Comparison of ENCODE assay signal across 27 mouse cellular contexts in the genomic region with DNA sequence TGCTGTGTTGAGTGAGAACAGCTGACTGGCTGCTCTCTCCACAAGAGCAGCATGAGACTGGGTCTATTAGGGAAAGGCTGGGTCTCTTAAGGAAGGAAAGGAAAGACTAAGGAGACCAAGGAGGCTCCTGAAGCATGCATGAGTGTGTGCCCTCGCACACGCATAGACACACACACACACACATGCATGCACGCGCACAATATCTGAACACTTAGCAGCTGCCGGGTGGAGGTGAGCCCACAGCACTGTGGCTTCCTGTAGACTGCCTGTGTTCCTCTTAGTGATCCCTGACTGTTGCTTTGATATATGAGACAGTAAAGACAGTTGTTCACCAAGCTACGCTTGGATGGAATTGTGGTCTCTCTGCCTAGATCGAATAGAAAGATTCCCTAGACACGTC.
A peak's percentile ranks its signal among the peaks of the same experiment; 100 is the strongest.
DNase-seq lines count a peak whose midpoint lies in the region; ATAC-seq lines count a peak whose summit lies in the region.
"Had no signal": no experiment of that assay in that cellular context is flagged by ENCODE, and none has a peak within 500 bp of the region (broad histone marks: within the 10 kb centered on the region; RNA-seq: fewer than 3 reads in every experiment).

No protein-coding gene starts in this region.

- H3K4me1 ChIP-seq in kidney, embryonic 16.5 days (ENCODE audit: insufficient read depth, low read length) = no peaks in the 10 kb centered on the region
- H3K4me1 ChIP-seq: embryonic facial prominence, embryonic 13.5 days; forebrain, embryonic 12.5 days; forebrain, embryonic 15.5 days; heart, embryonic 12.5 days; heart, embryonic 15.5 days had no signal

- peak; percentile 5 for DNase-seq in thymus, postnatal 0 days (ENCODE audit: low spot score)
- no peak for DNase-seq in thymus, adult 18-20 months
- DNase-seq in layer of hippocampus, adult 18-20 months (ENCODE audit: low spot score in 2 of 2) = no peak
- DNase-seq: adrenal gland, postnatal 10 days; adrenal gland, postnatal 36 days; B cell, adult 2 months; cerebellum, adult 18-20 months; cerebellum, adult 9-10 months; cerebellum, postnatal 14 days; gastrocnemius, postnatal 36 days; heart, postnatal 10 days; heart, postnatal 36 days had no signal

- no peak overlapping the region for H3K4me2 ChIP-seq in kidney, embryonic 16.5 days (replicated peaks; ENCODE audit: low read depth, low read length)
- H3K4me2 ChIP-seq: embryonic facial prominence, embryonic 13.5 days; forebrain, embryonic 12.5 days; forebrain, embryonic 15.5 days; heart, embryonic 12.5 days; heart, embryonic 15.5 days; hindbrain, embryonic 14.5 days had no signal

- H3K4me3 ChIP-seq in kidney, embryonic 16.5 days (ENCODE audit: low read length) = no peak overlapping the region
- H3K4me3 ChIP-seq: embryonic facial prominence, embryonic 13.5 days; erythroblast, embryonic 14.5 days; forebrain, embryonic 12.5 days; forebrain, embryonic 15.5 days; heart, embryonic 12.5 days; heart, embryonic 15.5 days had no signal

- peak; percentile 81 for ATAC-seq in common myeloid progenitor, adult 5-6 weeks (replicated peaks; ENCODE audit: low read depth, poor library complexity, severe bottlenecking)
- ATAC-seq in megakaryocyte progenitor cell, adult 5-6 weeks (replicated peaks; ENCODE audit: poor library complexity) = peak; percentile 83
- no peak for ATAC-seq in kidney, embryonic 16.5 days (ENCODE audit: low FRiP score, low TSS enrichment)
- ATAC-seq: forebrain, embryonic 15.5 days; hindbrain, postnatal 0 days; inflammation-experienced regulatory T-cells, adult 6 months; Patski had no signal

- H3K9ac ChIP-seq in kidney, embryonic 16.5 days (replicated peaks; ENCODE audit: low read length) = no peak overlapping the region
- H3K9ac ChIP-seq: embryonic facial prominence, embryonic 13.5 days; forebrain, embryonic 12.5 days; forebrain, embryonic 15.5 days; heart, embryonic 12.5 days; heart, embryonic 15.5 days; hindbrain, embryonic 14.5 days had no signal

- H3K36me3 ChIP-seq in kidney, embryonic 16.5 days (ENCODE audit: insufficient read depth, low read length) = no peaks in the 10 kb centered on the region
- H3K36me3 ChIP-seq: embryonic facial prominence, embryonic 13.5 days; forebrain, embryonic 12.5 days; forebrain, embryonic 15.5 days; G1E; heart, embryonic 12.5 days; heart, embryonic 15.5 days had no signal

- no peaks in the 10 kb centered on the region for H3K27me3 ChIP-seq in kidney, embryonic 16.5 days (ENCODE audit: insufficient read depth, low read length)
- H3K27me3 ChIP-seq: CH12.LX; embryonic facial prominence, embryonic 13.5 days; forebrain, embryonic 12.5 days; forebrain, embryonic 15.5 days; heart, embryonic 12.5 days; heart, embryonic 15.5 days had no signal

- 76% methylated on average over 8 of the region's 8 CpGs for WGBS in kidney, embryonic 16.5 days

- H3K27ac ChIP-seq in kidney, embryonic 16.5 days (ENCODE audit: low read length) = no peak overlapping the region
- H3K27ac ChIP-seq: embryonic facial prominence, embryonic 13.5 days; forebrain, embryonic 12.5 days; forebrain, embryonic 15.5 days; heart, embryonic 15.5 days; hindbrain, embryonic 14.5 days; hindbrain, postnatal 0 days had no signal

- H3K9me3 ChIP-seq in kidney, embryonic 16.5 days (ENCODE audit: low read length) = no peaks in the 10 kb centered on the region
- H3K9me3 ChIP-seq: embryonic facial prominence, embryonic 13.5 days; forebrain, embryonic 12.5 days; forebrain, embryonic 15.5 days; G1E; heart, embryonic 12.5 days; heart, embryonic 15.5 days had no signal
